Mouse (Mus musculus): ENCODE results near the gene 1700034J05Rik. TPM values are rescaled to one million over a fixed set of nuclear protein-coding genes. Genes with fewer than 3 reads are reported as not detected.

1700034J05Rik gene
- polyA plus RNA-seq, 1 experiment: not detected

DNA sequence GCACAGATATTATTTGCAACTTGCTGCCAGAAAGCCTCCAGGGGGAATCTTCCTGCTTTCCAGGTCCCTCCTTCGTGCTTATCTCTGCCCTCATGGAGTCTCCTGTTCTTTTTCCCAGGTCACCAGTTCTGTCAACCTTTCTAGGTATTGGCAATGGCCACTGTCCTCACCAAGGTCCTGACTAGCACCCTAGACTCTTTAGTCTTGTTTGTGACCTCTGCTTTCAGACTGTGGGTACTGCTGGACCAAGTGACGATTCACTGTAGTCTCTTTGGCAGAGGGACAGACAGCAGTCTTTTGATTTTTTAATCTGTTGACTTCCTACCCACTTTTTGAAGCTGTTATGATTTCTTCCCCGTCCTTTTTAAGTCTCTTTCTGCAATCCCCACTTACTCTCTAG lies 26.1 kb downstream of the 1700034J05Rik start:
- no peak for DNase-seq
- no peaks in the 10 kb centered on the region for H3K36me3 ChIP-seq (ENCODE audit: control insufficient read depth, insufficient read depth, low read length)
- no peaks in the 10 kb centered on the region for H3K27me3 ChIP-seq (replicated peaks; ENCODE audit: control insufficient read depth, insufficient read depth, low read length)
- TF ChIP-seq CTCF (conservative IDR thresholded peaks at IDR 0.05; ENCODE audit: insufficient read depth, insufficient read length, low read depth, low read length): no peak
- no peak for TF ChIP-seq POLR2A (IDR thresholded peaks at IDR 0.05; ENCODE audit: low read depth, low read length)
- no peak overlapping the region for H3K4me3 ChIP-seq (ENCODE audit: insufficient read depth, low read depth, low read length)
- H3K4me1 ChIP-seq (ENCODE audit: control insufficient read depth, insufficient read depth, low read length): peaks cover 31% of the 10 kb centered on the region
- WGBS: 43% methylated on average over 3 of the region's 3 CpGs
- 0 out of 2 replicates have a peak overlapping the region, but pooled peaks have one; percentile 0 for H3K27ac ChIP-seq (ENCODE audit: insufficient read depth, low read depth, low read length)

DNA sequence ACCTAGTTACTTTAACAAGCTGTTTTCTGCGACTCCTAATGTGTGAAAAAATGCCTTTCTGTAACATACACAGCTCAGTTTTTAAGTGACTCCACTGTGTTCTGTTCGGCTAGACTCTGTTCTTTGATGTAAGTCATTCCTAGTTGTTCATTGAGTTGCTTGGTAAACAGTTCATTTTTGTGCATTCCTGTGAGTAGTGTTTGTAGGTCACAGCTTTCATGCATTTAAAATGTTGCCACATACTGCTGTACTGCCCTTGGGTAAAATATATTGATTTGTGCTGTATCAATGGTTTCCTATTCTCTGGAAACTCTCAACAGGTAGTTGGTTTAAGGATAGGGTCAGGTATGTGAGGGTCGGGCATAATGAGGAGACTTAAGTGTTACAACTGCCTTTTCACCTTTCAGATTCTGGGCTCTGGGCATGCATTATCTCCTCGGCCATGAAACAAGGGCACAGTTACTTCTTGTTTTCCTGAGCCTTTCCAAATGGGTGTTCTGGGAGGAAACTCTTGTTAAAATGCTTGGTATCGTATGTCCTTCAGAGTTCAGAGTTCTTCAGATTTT lies 27.7 kb downstream of the 1700034J05Rik start:
- H3K36me3 ChIP-seq (ENCODE audit: control insufficient read depth, insufficient read depth, low read length): no peaks in the 10 kb centered on the region
- no peak for TF ChIP-seq POLR2A (IDR thresholded peaks at IDR 0.05; ENCODE audit: low read depth, low read length)
- TF ChIP-seq CTCF (conservative IDR thresholded peaks at IDR 0.05; ENCODE audit: insufficient read depth, insufficient read length, low read depth, low read length): no peak
- no peak for DNase-seq
- 46% methylated on average over 5 of the region's 5 CpGs for WGBS
- no peaks in the 10 kb centered on the region for H3K27me3 ChIP-seq (replicated peaks; ENCODE audit: control insufficient read depth, insufficient read depth, low read length)
- H3K4me1 ChIP-seq (ENCODE audit: control insufficient read depth, insufficient read depth, low read length): peaks cover 23% of the 10 kb centered on the region
- H3K4me3 ChIP-seq (ENCODE audit: insufficient read depth, low read depth, low read length): no peak overlapping the region
- peak overlapping the region; percentile 45 for H3K27ac ChIP-seq (ENCODE audit: insufficient read depth, low read depth, low read length)

DNA sequence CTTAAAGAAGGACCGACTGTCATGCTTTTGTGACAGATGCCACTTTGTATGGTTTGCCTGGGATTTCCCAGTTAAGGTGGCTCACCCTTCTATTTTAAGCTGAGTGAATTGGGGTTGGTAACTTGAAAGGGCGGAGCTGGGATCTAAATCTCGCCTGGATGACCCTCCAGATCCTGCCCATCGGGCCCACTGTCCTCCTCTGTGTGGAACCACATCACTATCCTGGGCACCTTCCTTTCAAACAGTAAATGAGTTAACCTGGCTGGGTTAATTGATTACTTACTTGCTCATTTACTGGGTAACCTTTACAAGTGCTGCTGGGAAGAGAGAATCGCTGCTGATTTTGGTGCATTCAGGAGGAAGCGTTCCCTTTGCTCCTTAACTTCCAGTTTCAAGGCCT lies 35.9 kb downstream of the 1700034J05Rik start:
- no peak for TF ChIP-seq POLR2A (IDR thresholded peaks at IDR 0.05; ENCODE audit: low read depth, low read length)
- no peak for TF ChIP-seq CTCF (conservative IDR thresholded peaks at IDR 0.05; ENCODE audit: insufficient read depth, insufficient read length, low read depth, low read length)
- Histone ChIP-seq H3K4me3 (ENCODE audit: insufficient read depth, low read depth, low read length) (no peak overlapping the region), H3K4me1 (ENCODE audit: control insufficient read depth, insufficient read depth, low read length) (peaks cover 16% of the 10 kb centered on the region), H3K27me3 (replicated peaks; ENCODE audit: control insufficient read depth, insufficient read depth, low read length) (no peaks in the 10 kb centered on the region), H3K36me3 (ENCODE audit: control insufficient read depth, insufficient read depth, low read length) (no peaks in the 10 kb centered on the region; the same call in 1 of the 2 replicates), H3K27ac (ENCODE audit: insufficient read depth, low read depth, low read length) (peak overlapping the region; percentile 59)
- 53% methylated on average over 6 of the region's 6 CpGs for WGBS
- DNase-seq: peak; percentile 82

DNA sequence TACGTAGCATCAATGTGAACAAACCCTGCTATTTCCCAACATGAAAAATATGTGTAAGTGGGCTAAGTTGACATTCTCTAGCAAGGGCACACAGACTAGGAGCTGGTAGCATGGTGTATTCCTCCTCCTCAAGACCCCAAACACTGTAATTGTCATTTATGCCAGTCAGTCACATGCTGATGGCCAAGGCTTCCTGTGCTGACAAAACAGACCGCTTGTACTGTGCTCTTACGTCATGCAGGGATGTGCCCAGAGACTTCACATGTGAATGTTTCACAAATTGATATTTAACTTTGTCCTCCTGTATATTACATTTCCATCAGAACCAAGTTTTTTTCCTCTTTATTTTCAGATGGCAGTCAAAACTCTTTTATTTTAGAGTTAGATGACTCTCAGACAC lies 36.8 kb downstream of the 1700034J05Rik start:
- WGBS: 71% methylated on average over 3 of the region's 3 CpGs
- Histone ChIP-seq H3K27ac (ENCODE audit: insufficient read depth, low read depth, low read length) (no peak overlapping the region), H3K27me3 (replicated peaks; ENCODE audit: control insufficient read depth, insufficient read depth, low read length) (no peaks in the 10 kb centered on the region), H3K36me3 (ENCODE audit: control insufficient read depth, insufficient read depth, low read length) (no peaks in the 10 kb centered on the region; the same call in 1 of the 2 replicates), H3K4me1 (ENCODE audit: control insufficient read depth, insufficient read depth, low read length) (peaks cover 23% of the 10 kb centered on the region), H3K4me3 (ENCODE audit: insufficient read depth, low read depth, low read length) (no peak overlapping the region)
- no peak for TF ChIP-seq POLR2A (IDR thresholded peaks at IDR 0.05; ENCODE audit: low read depth, low read length)
- TF ChIP-seq CTCF (conservative IDR thresholded peaks at IDR 0.05; ENCODE audit: insufficient read depth, insufficient read length, low read depth, low read length): no peak
- peak; percentile 38 for DNase-seq

DNA sequence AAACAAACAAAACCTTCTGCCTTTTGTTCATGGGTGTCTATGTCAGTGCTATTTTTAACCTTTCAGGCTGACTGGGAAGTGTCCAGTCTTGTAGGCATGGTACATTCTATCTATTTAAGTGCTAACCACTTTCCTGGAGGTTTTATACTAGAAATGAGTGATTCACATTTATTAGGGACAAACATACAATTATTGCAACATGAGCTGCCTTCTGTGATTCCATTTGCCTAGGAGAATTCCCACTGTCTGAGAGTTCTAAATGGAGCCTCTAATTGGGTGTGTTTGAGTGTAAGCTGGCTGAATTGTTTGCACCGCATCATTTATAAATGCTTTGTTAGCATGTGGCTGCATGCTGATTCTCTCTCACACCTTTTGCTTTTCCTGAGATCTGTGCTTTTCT lies 38.4 kb downstream of the 1700034J05Rik start:
- no peak for DNase-seq
- TF ChIP-seq CTCF (conservative IDR thresholded peaks at IDR 0.05; ENCODE audit: insufficient read depth, insufficient read length, low read depth, low read length) (no peak), POLR2A (IDR thresholded peaks at IDR 0.05; ENCODE audit: low read depth, low read length) (no peak)
- WGBS: 91% methylated on average over 1 of the region's 1 CpGs
- Histone ChIP-seq H3K4me1 (ENCODE audit: control insufficient read depth, insufficient read depth, low read length) (peaks cover 33% of the 10 kb centered on the region), H3K27me3 (replicated peaks; ENCODE audit: control insufficient read depth, insufficient read depth, low read length) (no peaks in the 10 kb centered on the region), H3K36me3 (ENCODE audit: control insufficient read depth, insufficient read depth, low read length) (no peaks in the 10 kb centered on the region; the same call in 1 of the 2 replicates), H3K4me3 (ENCODE audit: insufficient read depth, low read depth, low read length) (no peak overlapping the region), H3K27ac (ENCODE audit: insufficient read depth, low read depth, low read length) (no peak overlapping the region)

DNA sequence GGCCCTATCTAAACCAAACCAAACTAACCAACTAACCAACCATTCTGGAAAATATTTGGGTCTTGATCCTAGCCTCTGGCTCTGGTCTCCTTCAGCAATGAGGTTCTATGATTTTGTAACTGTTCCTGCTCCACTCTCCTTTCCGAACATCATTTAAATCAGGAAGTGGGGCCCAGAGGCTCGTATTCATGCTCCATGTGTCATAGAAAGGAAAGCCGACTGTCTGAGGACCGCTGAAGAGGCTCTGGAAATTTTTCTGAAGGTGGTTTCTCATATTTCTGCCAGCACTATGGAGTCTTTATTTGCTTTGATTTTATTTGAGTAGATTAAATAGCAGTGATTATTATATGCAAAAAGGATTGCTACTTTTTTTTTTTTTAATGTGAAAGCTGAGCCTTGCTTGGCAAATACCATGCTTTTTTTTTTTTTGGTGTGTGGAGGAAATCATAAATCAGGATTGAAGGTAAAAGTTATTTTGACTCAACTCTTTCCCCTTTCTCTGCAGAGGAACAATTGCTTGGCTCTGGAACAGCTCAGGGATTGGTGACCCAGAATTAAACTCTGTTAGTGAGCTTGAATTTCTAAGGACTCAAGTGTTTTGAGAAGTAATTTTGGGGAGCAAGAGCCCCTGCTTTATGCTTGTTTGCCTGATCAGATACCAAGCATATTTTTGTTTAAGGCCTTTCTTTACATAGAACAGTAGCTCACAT lies 40.6 kb downstream of the 1700034J05Rik start:
- WGBS: 18% methylated on average over 4 of the region's 4 CpGs
- Histone ChIP-seq H3K4me3 (ENCODE audit: insufficient read depth, low read depth, low read length) (no peak overlapping the region), H3K4me1 (ENCODE audit: control insufficient read depth, insufficient read depth, low read length) (peaks cover 45% of the 10 kb centered on the region), H3K27ac (ENCODE audit: insufficient read depth, low read depth, low read length) (peak overlapping the region; percentile 61), H3K27me3 (replicated peaks; ENCODE audit: control insufficient read depth, insufficient read depth, low read length) (no peaks in the 10 kb centered on the region), H3K36me3 (ENCODE audit: control insufficient read depth, insufficient read depth, low read length) (no peaks in the 10 kb centered on the region; the same call in 1 of the 2 replicates)
- TF ChIP-seq POLR2A (IDR thresholded peaks at IDR 0.05; ENCODE audit: low read depth, low read length) (no peak), CTCF (conservative IDR thresholded peaks at IDR 0.05; ENCODE audit: insufficient read depth, insufficient read length, low read depth, low read length) (no peak)
- peak; percentile 64 for DNase-seq

DNA sequence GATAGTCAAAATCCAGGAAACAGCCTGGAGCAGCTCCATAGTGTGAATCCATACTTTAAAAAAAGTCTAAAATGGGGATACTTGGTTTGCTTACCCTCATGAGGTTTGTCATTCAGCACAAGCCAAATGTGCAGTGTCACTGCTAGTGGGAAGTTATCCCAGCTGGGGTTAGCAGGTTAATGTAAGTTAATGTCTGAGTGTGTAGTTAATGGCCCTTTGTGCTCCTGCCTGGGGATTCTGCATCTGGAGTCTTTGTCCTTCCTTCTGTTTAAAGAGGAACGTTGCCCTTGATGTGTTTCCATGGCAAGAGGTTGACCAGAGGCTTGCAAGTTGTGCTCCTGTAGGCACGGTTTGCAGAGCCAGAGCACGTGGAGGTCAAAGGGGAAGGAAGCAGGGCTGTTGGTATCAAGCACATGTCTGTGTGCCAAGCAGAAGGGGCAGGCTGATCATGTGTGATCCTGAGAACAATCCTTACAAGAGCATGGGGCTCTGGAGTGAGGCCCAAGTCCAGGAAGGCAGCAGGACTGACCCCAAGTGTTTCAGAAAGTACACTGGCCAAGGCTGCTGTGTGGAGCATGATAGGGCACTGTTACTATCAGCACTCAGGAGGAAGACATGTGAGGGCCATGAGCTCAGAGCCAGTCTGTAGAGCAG lies 41.3 kb downstream of the 1700034J05Rik start:
- Histone ChIP-seq H3K27ac (ENCODE audit: insufficient read depth, low read depth, low read length) (peak overlapping the region; percentile 61), H3K4me1 (ENCODE audit: control insufficient read depth, insufficient read depth, low read length) (peaks cover 47% of the 10 kb centered on the region), H3K27me3 (replicated peaks; ENCODE audit: control insufficient read depth, insufficient read depth, low read length) (no peaks in the 10 kb centered on the region), H3K36me3 (ENCODE audit: control insufficient read depth, insufficient read depth, low read length) (no peaks in the 10 kb centered on the region; the same call in 1 of the 2 replicates), H3K4me3 (ENCODE audit: insufficient read depth, low read depth, low read length) (no peak overlapping the region)
- no peak for TF ChIP-seq CTCF (conservative IDR thresholded peaks at IDR 0.05; ENCODE audit: insufficient read depth, insufficient read length, low read depth, low read length)
- TF ChIP-seq POLR2A (IDR thresholded peaks at IDR 0.05; ENCODE audit: low read depth, low read length): no peak
- 5% methylated on average over 3 of the region's 3 CpGs for WGBS
- peak; percentile 88 for DNase-seq
